In the genomic region with DNA sequence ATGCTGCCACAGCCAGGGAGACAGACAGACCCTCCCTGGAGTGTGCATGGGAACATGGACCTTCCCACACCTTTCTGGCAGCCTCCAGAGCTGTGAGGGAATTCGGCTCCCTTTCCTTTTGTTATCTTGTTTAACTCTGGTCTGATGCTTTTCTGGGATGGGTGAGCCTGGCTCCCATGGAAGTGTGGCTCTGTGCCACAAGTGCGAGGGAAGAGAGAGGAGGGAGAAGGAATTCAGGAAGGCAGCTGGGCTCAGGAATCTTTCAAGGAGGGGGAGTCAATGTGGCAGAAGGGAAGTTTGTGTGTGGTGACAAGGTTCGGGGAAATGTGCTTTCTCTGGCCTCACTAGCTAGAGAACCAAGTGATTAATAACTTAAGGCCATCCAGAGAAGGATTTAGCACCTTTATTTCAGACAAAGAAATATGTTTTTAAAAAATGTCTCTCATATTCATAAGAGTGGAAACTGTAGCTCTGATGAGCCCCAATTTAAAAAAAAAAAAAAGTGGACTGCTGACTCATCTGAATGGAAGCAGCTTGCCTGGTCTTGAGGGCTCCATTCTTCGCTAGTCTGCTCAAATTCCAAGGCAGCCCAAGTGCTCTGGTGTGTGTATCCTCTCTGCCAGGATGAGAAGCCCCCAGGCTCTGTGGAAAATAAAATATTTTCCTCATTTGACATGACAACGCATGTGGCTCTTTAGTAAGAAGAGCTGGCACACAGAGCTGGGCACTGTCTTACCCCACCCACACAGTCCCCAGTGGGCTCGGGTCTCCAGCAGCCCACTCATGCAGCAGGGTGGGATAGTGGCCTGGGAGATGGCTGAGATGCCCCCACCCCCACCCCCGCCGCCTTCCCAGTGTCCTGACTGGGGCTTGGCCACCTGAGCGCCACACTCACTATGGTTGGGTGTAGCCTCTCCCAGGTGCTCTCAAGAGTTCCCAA, we compare ENCODE assay signal across 9 mouse cellular contexts.
DNase-seq lines count a peak whose midpoint lies in the region; ATAC-seq and TF ChIP-seq lines count a peak whose summit lies in the region.
"Had no signal": no experiment of that assay in that cellular context is flagged by ENCODE, and none has a peak within 500 bp of the region (broad histone marks: within the 10 kb centered on the region; RNA-seq: fewer than 3 reads in every experiment).

No protein-coding gene starts in this region.

- no peak for TF ChIP-seq CTCF in left cerebral cortex, adult 2 months (IDR thresholded peaks at IDR 0.05)

- WGBS in forebrain, embryonic 12.5 days: 63% methylated on average over 9 of the region's 9 CpGs
- WGBS in forebrain, embryonic 11.5 days: 67% methylated on average over 9 of the region's 9 CpGs
- 49% methylated on average over 9 of the region's 9 CpGs for WGBS in heart, embryonic 15.5 days

- H3K4me1 ChIP-seq in forebrain, embryonic 12.5 days: peaks cover 64% of the 10 kb centered on the region
- peaks cover 27% of the 10 kb centered on the region for H3K4me1 ChIP-seq in forebrain, embryonic 11.5 days (replicated peaks; ENCODE audit: control insufficient read depth, insufficient read depth, low read length)
- peaks cover 32% of the 10 kb centered on the region for H3K4me1 ChIP-seq in heart, embryonic 15.5 days (replicated peaks)

- DNase-seq in forebrain, embryonic 11.5 days (ENCODE audit: low spot score): no peak
- DNase-seq in left cerebral cortex, adult 2 months (ENCODE audit: extremely low spot score in 1 of 2, low spot score in 2 of 2): peak in 1 of 2 experiments; percentile 62
- DNase-seq in left cerebral cortex, adult 11 months (ENCODE audit: low spot score): no peak
- peak; percentile 62 for DNase-seq in right cerebral cortex, postnatal 10 days (ENCODE audit: low spot score in 2 of 2)
- no peak for DNase-seq in thymus, adult 18-20 months
- no peak for DNase-seq in embryo, embryonic 10.5 days (ENCODE audit: low spot score)

- ATAC-seq in forebrain, embryonic 12.5 days (ENCODE audit: low FRiP score): 0 out of 2 replicates have a peak, but pooled peaks have one; percentile 12
- no peak for ATAC-seq in forebrain, embryonic 11.5 days (replicated peaks; ENCODE audit: low FRiP score)
- no peak for ATAC-seq in heart, embryonic 15.5 days (replicated peaks; ENCODE audit: insufficient number of reproducible peaks, insufficient read depth, low FRiP score, low read depth)

- no peaks in the 10 kb centered on the region for H3K36me3 ChIP-seq in forebrain, embryonic 12.5 days (replicated peaks)
- H3K36me3 ChIP-seq in forebrain, embryonic 11.5 days (ENCODE audit: control insufficient read depth, insufficient read depth, low read length): no peaks in the 10 kb centered on the region
- no peaks in the 10 kb centered on the region for H3K36me3 ChIP-seq in heart, embryonic 15.5 days

- intact Hi-C loops in left cerebral cortex, adult 2 months (cut with DNase I): loop anchor here (5.0 kb wide), 1 partner anchor 129 kb away; a partner anchor contains a TSS

- no peak overlapping the region for H3K9ac ChIP-seq in forebrain, embryonic 12.5 days
- H3K9ac ChIP-seq in forebrain, embryonic 11.5 days (ENCODE audit: low read length): no peak overlapping the region; the same call in 1 of the 2 replicates
- H3K9ac ChIP-seq in heart, embryonic 15.5 days: no peak overlapping the region

- no peaks in the 10 kb centered on the region for H3K9me3 ChIP-seq in forebrain, embryonic 12.5 days
- H3K9me3 ChIP-seq in forebrain, embryonic 11.5 days (ENCODE audit: control insufficient read depth, low read length): no peaks in the 10 kb centered on the region
- H3K9me3 ChIP-seq in heart, embryonic 15.5 days (replicated peaks): no peaks in the 10 kb centered on the region

- peak overlapping the region; percentile 59 for H3K27ac ChIP-seq in forebrain, embryonic 12.5 days
- no peak overlapping the region; the same call in 1 of the 2 replicates for H3K27ac ChIP-seq in forebrain, embryonic 11.5 days (ENCODE audit: low read depth, low read length)
- H3K27ac ChIP-seq in left cerebral cortex, adult 2 months: 0 out of 2 replicates have a peak overlapping the region, but pooled peaks have one; percentile 4
- H3K27ac ChIP-seq in heart, embryonic 15.5 days: peak overlapping the region; percentile 50
- H3K27ac ChIP-seq: macrophage had no signal

- H3K4me2 ChIP-seq in forebrain, embryonic 12.5 days: no peak overlapping the region
- H3K4me2 ChIP-seq in forebrain, embryonic 11.5 days (ENCODE audit: low read depth, low read length, severe bottlenecking): no peak overlapping the region
- H3K4me2 ChIP-seq in heart, embryonic 15.5 days: no peak overlapping the region

- H3K4me3 ChIP-seq in forebrain, embryonic 12.5 days (replicated peaks): no peak overlapping the region
- no peak overlapping the region for H3K4me3 ChIP-seq in forebrain, embryonic 11.5 days (ENCODE audit: low read depth, low read length)
- H3K4me3 ChIP-seq in left cerebral cortex, adult 2 months: no peak overlapping the region
- H3K4me3 ChIP-seq in heart, embryonic 15.5 days: no peak overlapping the region

- H3K27me3 ChIP-seq in forebrain, embryonic 12.5 days: peaks cover 7% of the 10 kb centered on the region; the same call in 1 of the 2 replicates
- no peaks in the 10 kb centered on the region for H3K27me3 ChIP-seq in forebrain, embryonic 11.5 days (ENCODE audit: control insufficient read depth, insufficient read depth, low read length)
- H3K27me3 ChIP-seq in heart, embryonic 15.5 days: no peaks in the 10 kb centered on the region

Comparison
In these comparisons a context has a peak if more than half of its experiments do, and no peak if none do; other contexts are left out.
1. DNase-seq: peak in right cerebral cortex, postnatal 10 days (2 of 2); none in forebrain, embryonic 11.5 days (single experiment), left cerebral cortex, adult 11 months (single experiment), thymus, adult 18-20 months (0 of 2) and embryo, embryonic 10.5 days (single experiment).